11 mouse cellular contexts compared by ENCODE assay signal in the genomic region with DNA sequence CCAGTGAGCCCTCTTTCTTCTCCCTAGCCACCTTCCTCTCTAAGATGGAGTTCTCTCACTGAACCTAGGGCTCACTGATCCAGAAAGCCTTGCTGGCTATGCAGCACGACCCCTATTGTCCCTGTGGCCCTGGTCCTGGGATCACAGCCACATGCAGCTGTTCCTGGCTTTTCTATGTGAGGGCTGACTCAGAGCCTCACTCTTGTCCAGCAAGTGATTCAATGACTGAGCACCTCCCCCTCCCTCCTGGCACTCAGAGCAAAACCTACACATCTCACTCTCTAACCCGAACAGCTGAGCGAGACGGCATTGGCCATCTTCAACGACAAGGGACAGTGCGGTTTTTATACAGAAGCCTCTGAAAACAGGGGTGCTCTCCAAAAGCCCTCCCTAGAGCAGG. TPM values are rescaled to one million over a fixed set of nuclear protein-coding genes. Genes with fewer than 3 reads are reported as not detected.
DNase-seq lines count a peak whose midpoint lies in the region; ATAC-seq and TF ChIP-seq lines count a peak whose summit lies in the region.
"Had no signal": no experiment of that assay in that cellular context is flagged by ENCODE, and none has a peak within 500 bp of the region (broad histone marks: within the 10 kb centered on the region; RNA-seq: fewer than 3 reads in every experiment).

No protein-coding gene starts in this region.

- H3K4me3 ChIP-seq in midbrain, embryonic 10.5 days, result no peak overlapping the region
- no peak overlapping the region for H3K4me3 ChIP-seq in midbrain, embryonic 16.5 days (ENCODE audit: low read depth, low read length)
- no peak overlapping the region for H3K4me3 ChIP-seq in gastrocnemius, adult 2 months
- no peak overlapping the region for H3K4me3 ChIP-seq in limb, embryonic 15.5 days

- no peak for TF ChIP-seq CTCF in gastrocnemius, adult 2 months (IDR thresholded peaks at IDR 0.05)

- no peak overlapping the region for H3K4me2 ChIP-seq in midbrain, embryonic 16.5 days (ENCODE audit: low read length)
- H3K4me2 ChIP-seq in limb, embryonic 15.5 days, result no peak overlapping the region

- no peak overlapping the region for H3K9ac ChIP-seq in midbrain, embryonic 16.5 days (ENCODE audit: low read depth, low read length)
- no peak overlapping the region for H3K9ac ChIP-seq in limb, embryonic 15.5 days

- ATAC-seq in midbrain, embryonic 16.5 days, result no peak
- ATAC-seq in limb, embryonic 15.5 days (ENCODE audit: insufficient number of reproducible peaks, low FRiP score, low TSS enrichment, low read depth), result 0 out of 2 replicates have a peak, but pooled peaks have one; percentile 54
- ATAC-seq in monocyte, adult 5-6 weeks (replicated peaks; ENCODE audit: insufficient number of reproducible peaks, low FRiP score, low TSS enrichment, poor library complexity, severe bottlenecking), result no peak

- no peaks in the 10 kb centered on the region for H3K9me3 ChIP-seq in midbrain, embryonic 10.5 days (replicated peaks)
- H3K9me3 ChIP-seq in midbrain, embryonic 16.5 days (replicated peaks; ENCODE audit: control insufficient read depth, low read length, poor library complexity, severe bottlenecking), result no peaks in the 10 kb centered on the region
- H3K9me3 ChIP-seq in limb, embryonic 15.5 days, result no peaks in the 10 kb centered on the region

- peaks cover 15% of the 10 kb centered on the region for H3K36me3 ChIP-seq in midbrain, embryonic 10.5 days
- H3K36me3 ChIP-seq in midbrain, embryonic 16.5 days (ENCODE audit: control insufficient read depth, insufficient read depth, low read length), result peaks cover 18% of the 10 kb centered on the region
- peaks cover 13% of the 10 kb centered on the region; the same call in 1 of the 2 replicates for H3K36me3 ChIP-seq in limb, embryonic 15.5 days

- H3K27me3 ChIP-seq in midbrain, embryonic 10.5 days (ENCODE audit: low read depth, poor library complexity, severe bottlenecking), result no peaks in the 10 kb centered on the region
- no peaks in the 10 kb centered on the region for H3K27me3 ChIP-seq in midbrain, embryonic 16.5 days (ENCODE audit: control insufficient read depth, insufficient read depth, low read depth, low read length)
- no peaks in the 10 kb centered on the region for H3K27me3 ChIP-seq in limb, embryonic 15.5 days
- H3K27me3 ChIP-seq: CH12.LX had no signal

- 59% methylated on average over 6 of the region's 6 CpGs for WGBS in midbrain, embryonic 10.5 days
- WGBS in midbrain, embryonic 16.5 days, result 49% methylated on average over 6 of the region's 6 CpGs
- 71% methylated on average over 6 of the region's 6 CpGs for WGBS in limb, embryonic 15.5 days

- H3K4me1 ChIP-seq in midbrain, embryonic 10.5 days, result peaks cover 63% of the 10 kb centered on the region
- peaks cover 15% of the 10 kb centered on the region for H3K4me1 ChIP-seq in midbrain, embryonic 16.5 days (ENCODE audit: control insufficient read depth, insufficient read depth, low read length)
- peaks cover 26% of the 10 kb centered on the region for H3K4me1 ChIP-seq in limb, embryonic 15.5 days

- peak overlapping the region; percentile 63 for H3K27ac ChIP-seq in midbrain, embryonic 10.5 days (replicated peaks)
- no peak overlapping the region for H3K27ac ChIP-seq in midbrain, embryonic 16.5 days (ENCODE audit: low read length)
- H3K27ac ChIP-seq in gastrocnemius, adult 2 months, result no peak overlapping the region
- no peak overlapping the region for H3K27ac ChIP-seq in limb, embryonic 15.5 days

- intact Hi-C loops in gastrocnemius, adult 2 months (cut with DNase I), result no loop called here

- peak; percentile 34 for DNase-seq in gastrocnemius, adult 18-20 months (ENCODE audit: low spot score)
- no peak for DNase-seq in gastrocnemius, adult 8-10 months (ENCODE audit: low spot score in 2 of 2)
- DNase-seq in midbrain, embryonic 10.5 days (ENCODE audit: low spot score), result peak; percentile 34
- peak; percentile 61 for DNase-seq in gastrocnemius, adult 2 months
- DNase-seq in cerebellum, postnatal 14 days, result no peak
- DNase-seq: kidney, adult 9 months; thymus, adult 18-20 months had no signal

RNA-seq across cellular contexts. Expression of gene Ttc12, which starts 51.8 kb away (rescaled TPM):
- 1 to 10 TPM in 1 of 2 experiments, under 1 TPM in 1; 0.91 to 1.1 TPM for total RNA-seq in gastrocnemius, adult 18-20 months (2021)
- 1 to 10 TPM in 1 of 4 experiments, under 1 TPM in 3; 0.82 to 1.0 (median 0.91) TPM for total RNA-seq in gastrocnemius, adult 8-10 months (2022)
- polyA plus RNA-seq in midbrain, embryonic 10.5 days (2016; fragmentation: Nextera tagmentation; extraction: Ambion mirVana), result 2.1 and 2.5 TPM in 2 replicates
- polyA plus RNA-seq in midbrain, embryonic 16.5 days (2015; fragmentation: Nextera tagmentation; extraction: Ambion mirVana), result 1.7 and 1.9 TPM in 2 replicates
- under 1 TPM; 0.89 to 0.97 TPM for total RNA-seq in gastrocnemius, adult 2 months (2021)
- 0.65 and 1.1 TPM in 2 replicates for polyA plus RNA-seq in limb, embryonic 15.5 days (2015; fragmentation: Nextera tagmentation; extraction: Ambion mirVana)
- 2.1 to 5.8 TPM (median 2.4 TPM) in 3 replicates for total RNA-seq in monocyte, adult 5-6 weeks (2017)

Comparison
In these comparisons a context has a peak if more than half of its experiments do, and no peak if none do; other contexts are left out.
1. DNase-seq: peak in gastrocnemius, adult 18-20 months (single experiment), midbrain, embryonic 10.5 days (single experiment) and gastrocnemius, adult 2 months (single experiment); none in gastrocnemius, adult 8-10 months (0 of 2) and cerebellum, postnatal 14 days (0 of 2).